Mouse (Mus musculus): Measurements from ENCODE around the gene Phkb. TPM values are rescaled to one million over a fixed set of nuclear protein-coding genes. Genes with fewer than 3 reads are reported as not detected.

Gene Phkb
- total and polyA plus RNA-seq, 3 experiments = 20.9 to 25.4 (median 23.5) TPM

GRCm38 (mm10) chr8:86028646-86029312 is 188.0 kb downstream of the Phkb start:
- in situ Hi-C loops (cut with MboI; ENCODE audit: low pct_ligation_motif_present, low pct_unique_long_range_greater_than_20kb, low sequenced_read_pairs) = no loop called here
- H3K79me2 ChIP-seq (replicated peaks; ENCODE audit: control insufficient read depth, extremely low read depth, insufficient read depth, poor library complexity, severe bottlenecking) = no peaks in the 10 kb centered on the region

GRCm38 (mm10) chr8:86029451-86029850 is 188.7 kb downstream of the Phkb start:
- no peak overlapping the region for H3K4me2 ChIP-seq (ENCODE audit: insufficient read depth, low read depth, poor library complexity, severe bottlenecking)
- peaks cover 0 to 17% of the 10 kb centered on the region in 2 experiments; a peak in 1 of 4 replicates for H3K4me1 ChIP-seq (ENCODE audit: control insufficient read depth in 1 of 2, insufficient read depth in 2 of 2)
- peaks cover 9 to 63% of the 10 kb centered on the region in 2 experiments for H3K36me3 ChIP-seq (replicated peaks in 1 of 2; ENCODE audit: control insufficient read depth in 1 of 2, insufficient read depth in 1 of 2, low read length in 1 of 2)

More at GRCm38 (mm10) chr8:86028646-86029312, 188.0 kb downstream of the Phkb start:
- no peak overlapping the region for H3K9ac ChIP-seq (ENCODE audit: insufficient read depth, low read depth)
- H3K36me3 ChIP-seq (replicated peaks in 1 of 2; ENCODE audit: control insufficient read depth in 1 of 2, insufficient read depth in 1 of 2, low read length in 1 of 2) = peaks cover 9 to 60% of the 10 kb centered on the region in 2 experiments
- TF ChIP-seq USF2 (conservative IDR thresholded peaks at IDR 0.05; ENCODE audit: low read depth, low read length) = no peak
- TF ChIP-seq EP300 (IDR thresholded peaks at IDR 0.05; ENCODE audit: low read length) = no peak
- no peak for TF ChIP-seq GABPA (IDR thresholded peaks at IDR 0.05; ENCODE audit: insufficient replicate concordance, low read depth, low read length)
- no peak for TF ChIP-seq UBTF (IDR thresholded peaks at IDR 0.05; ENCODE audit: low read depth, low read length)
- no peak for TF ChIP-seq MYC (IDR thresholded peaks at IDR 0.05; ENCODE audit: low read depth, low read length)
- TF ChIP-seq MXI1 (IDR thresholded peaks at IDR 0.05; ENCODE audit: low read depth, low read length) = no peak
- no peak for TF ChIP-seq SIN3A (IDR thresholded peaks at IDR 0.05; ENCODE audit: low read length)
- no peak for TF ChIP-seq PAX5 (IDR thresholded peaks at IDR 0.05; ENCODE audit: low read length)
- no peak for TF ChIP-seq JUND (conservative IDR thresholded peaks at IDR 0.05; ENCODE audit: low read depth, low read length)
- no peak for TF ChIP-seq CHD1 (IDR thresholded peaks at IDR 0.05; ENCODE audit: low read depth, low read length)
- no peak for TF ChIP-seq USF1 (IDR thresholded peaks at IDR 0.05; ENCODE audit: low read depth, low read length)
- TF ChIP-seq ZC3H11A (IDR thresholded peaks at IDR 0.05; ENCODE audit: low read depth, low read length) = no peak
- TF ChIP-seq MAX (IDR thresholded peaks at IDR 0.05; ENCODE audit: low read length) = no peak
- no peak for TF ChIP-seq TCF12 (IDR thresholded peaks at IDR 0.05; ENCODE audit: low read depth, low read length)
- TF ChIP-seq NRF1 (IDR thresholded peaks at IDR 0.05; ENCODE audit: low read depth, low read length) = no peak
- no peak for TF ChIP-seq ZNF384 (IDR thresholded peaks at IDR 0.05; ENCODE audit: low read depth, low read length)
- TF ChIP-seq BHLHE40 (IDR thresholded peaks at IDR 0.05; ENCODE audit: low read depth, low read length) = no peak
- TF ChIP-seq IRF4 (IDR thresholded peaks at IDR 0.05; ENCODE audit: low read depth, low read length) = no peak
- no peak for TF ChIP-seq ZMIZ1 (IDR thresholded peaks at IDR 0.05; ENCODE audit: low read depth, low read length)
- no peak for TF ChIP-seq SMC3 (IDR thresholded peaks at IDR 0.05; ENCODE audit: low read depth, low read length)
- H3K4me2 ChIP-seq (ENCODE audit: insufficient read depth, low read depth, poor library complexity, severe bottlenecking) = no peak overlapping the region
- DNase-seq (ENCODE audit: extremely low read depth) = no peak
- H3K27me3 ChIP-seq (replicated peaks) = no peaks in the 10 kb centered on the region
- dilution Hi-C loops (cut with MboI; ENCODE audit: extremely low pct_ligation_motif_present, extremely low pct_unique_long_range_greater_than_20kb, low sequenced_read_pairs) = no loop called here
- H3K9me3 ChIP-seq (replicated peaks; ENCODE audit: low read length) = no peaks in the 10 kb centered on the region
- H3K4me3 ChIP-seq (replicated peaks in 1 of 3; ENCODE audit: low read depth in 2 of 3, low read length in 2 of 3, poor library complexity in 1 of 3) = no peak overlapping the region
- H3K27ac ChIP-seq (ENCODE audit: insufficient read depth, low read depth) = no peak overlapping the region
- peaks cover 0 to 12% of the 10 kb centered on the region in 2 experiments; a peak in 1 of 4 replicates for H3K4me1 ChIP-seq (ENCODE audit: control insufficient read depth in 1 of 2, insufficient read depth in 2 of 2)

More at GRCm38 (mm10) chr8:86029451-86029850, 188.7 kb downstream of the Phkb start:
- DNase-seq (ENCODE audit: extremely low read depth) = no peak
- no peak overlapping the region for H3K27ac ChIP-seq (ENCODE audit: insufficient read depth, low read depth)
- no peak for TF ChIP-seq BHLHE40 (IDR thresholded peaks at IDR 0.05; ENCODE audit: low read depth, low read length)
- TF ChIP-seq USF2 (conservative IDR thresholded peaks at IDR 0.05; ENCODE audit: low read depth, low read length) = no peak
- TF ChIP-seq ZNF384 (IDR thresholded peaks at IDR 0.05; ENCODE audit: low read depth, low read length) = no peak
- TF ChIP-seq POLR2A (IDR thresholded peaks at IDR 0.05; ENCODE audit: low read depth, low read length) = no peak
- no peak for TF ChIP-seq TBP (conservative IDR thresholded peaks at IDR 0.05; ENCODE audit: low read depth, low read length)
- H3K79me2 ChIP-seq (replicated peaks; ENCODE audit: control insufficient read depth, extremely low read depth, insufficient read depth, poor library complexity, severe bottlenecking) = no peaks in the 10 kb centered on the region
- H3K27me3 ChIP-seq (replicated peaks) = no peaks in the 10 kb centered on the region
- H3K4me3 ChIP-seq (replicated peaks in 1 of 3; ENCODE audit: low read depth in 2 of 3, low read length in 2 of 3, poor library complexity in 1 of 3) = no peak overlapping the region
- dilution Hi-C loops (cut with MboI; ENCODE audit: extremely low pct_ligation_motif_present, extremely low pct_unique_long_range_greater_than_20kb, low sequenced_read_pairs) (no loop called here), in situ Hi-C loops (cut with MboI; ENCODE audit: low pct_ligation_motif_present, low pct_unique_long_range_greater_than_20kb, low sequenced_read_pairs) (no loop called here)
- H3K9ac ChIP-seq (ENCODE audit: insufficient read depth, low read depth) = no peak overlapping the region
- H3K9me3 ChIP-seq (replicated peaks; ENCODE audit: low read length) = no peaks in the 10 kb centered on the region
